Mouse (Mus musculus) hindbrain, postnatal 0 days (tissue): ENCODE data around the gene Ahdc1. TPM values are rescaled to one million over a fixed set of nuclear protein-coding genes. Genes with fewer than 3 reads are reported as not detected.
A peak's percentile ranks its signal among the peaks of the same experiment; 100 is the strongest.

Experiments used
- ATAC-seq: fragments of 200-750 bp; cut with Nextera tagmentation; 2 replicates; pipeline ENCODE4 v1.8.0; 2017; ENCODE audit warnings: mild to moderate bottlenecking, moderate TSS enrichment, moderate library complexity
- DNase-seq: peaks from one replicate; pipeline ENCODE4 v3.0.0-alpha.2; 2015; ENCODE audit warnings: low spot score
- H3K27ac ChIP-seq: fragments of 300-500 bp; sonication (generic); 2 replicates; pipeline ENCODE4 v1.5.1; 2014; ENCODE audit warnings: mild to moderate bottlenecking
- H3K27me3 ChIP-seq: fragments of 300-500 bp; sonication (generic); 2 replicates; pipeline ENCODE4 v1.6.1; 2014; ENCODE audit warnings: low read length, mixed read lengths; ENCODE audit not compliant: insufficient read depth
- H3K36me3 ChIP-seq: fragments of 300-500 bp; sonication (generic); 2 replicates; pipeline ENCODE4 v1.6.1; 2014; ENCODE audit warnings: low read length, mixed read lengths; ENCODE audit not compliant: insufficient read depth
- H3K4me1 ChIP-seq: fragments of 300-500 bp; sonication (generic); 2 replicates; pipeline ENCODE4 v1.6.1; 2014; ENCODE audit warnings: antibody characterized with exemption, low read length, mixed read lengths; ENCODE audit not compliant: insufficient read depth
- H3K4me2 ChIP-seq: fragments of 300-500 bp; sonication (generic); 2 replicates; pipeline ENCODE4 v1.6.1; 2014; ENCODE audit warnings: low read depth, mild to moderate bottlenecking, low read length, moderate library complexity, mixed read lengths
- H3K4me3 ChIP-seq: fragments of 300-500 bp; sonication (generic); 2 replicates; pipeline ENCODE4 v1.5.1; 2014; ENCODE audit warnings: low read length
- H3K9ac ChIP-seq: fragments of 300-500 bp; sonication (generic); replicated peaks from 2 replicates; pipeline ENCODE4 v1.6.1; 2014; ENCODE audit warnings: mild to moderate bottlenecking, low read length, moderate library complexity, mixed read lengths
- H3K9me3 ChIP-seq: fragments of 300-500 bp; sonication (generic); 2 replicates; pipeline ENCODE4 v1.6.1; 2016; ENCODE audit warnings: low read length, mixed read lengths
- CTCF ChIP-seq: IDR thresholded peaks from 2 replicates; pipeline ENCODE4 v1.5.1; 2016; ENCODE audit warnings: antibody characterized with exemption, control low read depth, low read depth
- WGBS: fragments of 180-500 bp; shearing (Covaris S2); extraction: QIAGEN DNeasy Blood & Tissue Kit; methylation state at CpG from one replicate; pipeline ENCODE4 v1.1.7; 2014; 5-methylcytosine and 5-hydroxymethylcytosine counted together
- polyA plus RNA-seq: library from polyadenylated mRNA; unstranded; fragments of >200 nt; fragmentation: Nextera tagmentation; extraction: Ambion mirVana; gene quantifications from 2 replicates; pipeline ENCODE4 v1.2.1, GENCODE M21; 2015
- total RNA-seq: library from RNA; depleted of rRNA; stranded (reverse); fragments of >200 nt; gene quantifications from 2 replicates; pipeline ENCODE4 v1.2.3, GENCODE M21; 2014

Ahdc1 gene
- total and polyA plus RNA-seq, 2 experiments from 2014 or later = 10.8 to 106 TPM

DNA sequence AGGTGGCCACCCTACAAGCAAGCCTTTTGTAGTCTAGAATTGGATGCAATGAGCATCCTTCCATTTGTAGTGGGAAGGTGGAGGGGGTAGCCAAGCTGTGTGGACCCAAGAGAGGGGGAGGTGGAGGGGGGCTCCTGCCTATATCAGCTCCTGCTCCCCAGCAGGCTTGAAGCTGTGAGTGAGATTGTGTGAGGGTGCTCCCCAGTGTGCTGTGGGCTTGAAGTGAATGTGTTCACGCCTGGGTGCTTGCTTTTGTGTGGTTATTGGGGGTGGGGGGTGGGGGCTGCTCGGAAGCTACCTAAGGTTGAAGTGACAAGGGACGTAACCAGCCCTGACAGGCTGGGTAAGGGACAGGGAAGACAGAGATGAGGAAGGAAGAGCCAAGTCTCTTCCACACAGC, 35.3 kb upstream of the Ahdc1 start:
- 34% methylated on average over 3 of the region's 3 CpGs for WGBS

GRCm38 (mm10) chr4:132976729-132977128, 34.3 kb upstream of the Ahdc1 start:
- ATAC-seq (no peak), DNase-seq (no peak)
- H3K4me1 ChIP-seq = peaks cover 19% of the 10 kb centered on the region
- H3K27ac ChIP-seq = no peak overlapping the region
- H3K4me3 ChIP-seq = no peak overlapping the region
- WGBS = 90% methylated on average over 6 of the region's 6 CpGs
- no peak overlapping the region for H3K4me2 ChIP-seq
- no peak for TF ChIP-seq CTCF
- H3K36me3 ChIP-seq = no peaks in the 10 kb centered on the region
- H3K9ac ChIP-seq = no peak overlapping the region
- H3K27me3 ChIP-seq = no peaks in the 10 kb centered on the region
- no peaks in the 10 kb centered on the region for H3K9me3 ChIP-seq

More for the DNA sequence above, 35.3 kb upstream of the Ahdc1 start:
- ATAC-seq = no peak
- Histone ChIP-seq H3K4me3 (no peak overlapping the region), H3K9me3 (no peaks in the 10 kb centered on the region), H3K27me3 (no peaks in the 10 kb centered on the region), H3K4me2 (no peak overlapping the region), H3K27ac (no peak overlapping the region), H3K36me3 (no peaks in the 10 kb centered on the region), H3K4me1 (peaks cover 19% of the 10 kb centered on the region), H3K9ac (no peak overlapping the region)
- no peak for DNase-seq
- TF ChIP-seq CTCF = no peak

DNA sequence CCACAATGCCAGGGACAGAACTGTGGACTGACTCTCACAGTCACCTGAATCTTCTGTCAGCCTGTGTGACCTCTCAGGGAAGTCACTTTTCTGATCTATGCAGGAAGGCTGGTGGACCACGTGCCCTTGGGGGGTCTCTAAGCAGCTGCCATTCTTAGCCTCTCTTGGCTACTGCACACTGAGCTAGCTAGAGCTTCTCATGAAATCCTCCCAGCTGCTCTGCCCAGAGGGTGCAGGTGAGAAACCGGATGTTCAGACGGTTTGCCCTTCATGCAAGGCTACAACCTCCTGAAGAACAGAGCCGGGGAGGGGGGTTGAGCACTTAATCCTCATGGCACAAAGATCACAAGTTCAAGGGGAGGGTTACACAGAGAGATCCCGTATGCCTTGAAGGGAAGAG, 33.5 kb upstream of the Ahdc1 start:
- TF ChIP-seq CTCF = no peak
- DNase-seq = no peak
- no peak overlapping the region for H3K4me2 ChIP-seq
- 45% methylated on average over 5 of the region's 5 CpGs for WGBS
- H3K36me3 ChIP-seq = no peaks in the 10 kb centered on the region
- H3K27ac ChIP-seq = no peak overlapping the region
- H3K9ac ChIP-seq = no peak overlapping the region
- H3K27me3 ChIP-seq = no peaks in the 10 kb centered on the region
- H3K4me1 ChIP-seq = peaks cover 19% of the 10 kb centered on the region
- no peaks in the 10 kb centered on the region for H3K9me3 ChIP-seq
- ATAC-seq = no peak
- no peak overlapping the region for H3K4me3 ChIP-seq

GRCm38 (mm10) chr4:132979186-132979585, 31.9 kb upstream of the Ahdc1 start:
- Histone ChIP-seq H3K9ac (no peak overlapping the region), H3K4me1 (peaks cover 19% of the 10 kb centered on the region), H3K27ac (no peak overlapping the region), H3K36me3 (no peaks in the 10 kb centered on the region), H3K9me3 (no peaks in the 10 kb centered on the region), H3K27me3 (no peaks in the 10 kb centered on the region), H3K4me2 (no peak overlapping the region), H3K4me3 (no peak overlapping the region)
- 46% methylated on average over 2 of the region's 2 CpGs for WGBS
- TF ChIP-seq CTCF = no peak
- DNase-seq (no peak), ATAC-seq (no peak)

DNA sequence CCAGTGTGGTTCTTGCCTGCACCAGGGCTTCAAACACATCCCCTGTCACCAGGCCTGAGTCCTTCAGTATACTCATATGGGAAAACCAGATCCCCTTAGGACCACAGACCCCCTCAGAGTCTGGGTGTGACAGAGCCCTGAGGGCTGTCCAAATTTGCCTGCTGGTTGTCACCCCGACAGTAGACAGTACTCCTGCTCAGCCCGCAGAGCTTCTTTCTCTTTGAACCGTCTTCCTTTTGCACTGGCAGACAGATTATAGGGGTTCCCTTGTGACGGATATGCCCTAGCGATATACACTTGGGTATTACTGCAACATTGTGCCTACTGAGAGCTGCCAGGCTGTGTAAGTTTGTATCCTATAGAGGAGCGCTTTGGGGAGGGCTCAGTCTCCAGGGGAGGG, 29.4 kb upstream of the Ahdc1 start:
- H3K9ac ChIP-seq = no peak overlapping the region
- no peaks in the 10 kb centered on the region for H3K36me3 ChIP-seq
- no peaks in the 10 kb centered on the region for H3K9me3 ChIP-seq
- H3K27me3 ChIP-seq = no peaks in the 10 kb centered on the region
- no peak for TF ChIP-seq CTCF
- no peak for ATAC-seq
- H3K4me2 ChIP-seq = no peak overlapping the region
- peaks cover 5% of the 10 kb centered on the region; the same call in 1 of the 2 replicates for H3K4me1 ChIP-seq
- WGBS = 70% methylated on average over 6 of the region's 6 CpGs
- H3K27ac ChIP-seq = no peak overlapping the region
- DNase-seq = no peak
- H3K4me3 ChIP-seq = no peak overlapping the region

- DNase-seq (no peak), ATAC-seq (no peak)
- no peak overlapping the region for H3K9ac ChIP-seq
- H3K27me3 ChIP-seq = no peaks in the 10 kb centered on the region
- no peak overlapping the region for H3K4me3 ChIP-seq
- no peaks in the 10 kb centered on the region for H3K36me3 ChIP-seq
- no peaks in the 10 kb centered on the region for H3K9me3 ChIP-seq
- no peak overlapping the region for H3K4me2 ChIP-seq
- 57% methylated on average over 6 of the region's 6 CpGs for WGBS
- no peak for TF ChIP-seq CTCF
- H3K27ac ChIP-seq = no peak overlapping the region
- H3K4me1 ChIP-seq = peaks cover 5% of the 10 kb centered on the region; the same call in 1 of the 2 replicates
Observed at GRCm38 (mm10) chr4:132982999-132983398, 28.1 kb upstream of the Ahdc1 start.

DNA sequence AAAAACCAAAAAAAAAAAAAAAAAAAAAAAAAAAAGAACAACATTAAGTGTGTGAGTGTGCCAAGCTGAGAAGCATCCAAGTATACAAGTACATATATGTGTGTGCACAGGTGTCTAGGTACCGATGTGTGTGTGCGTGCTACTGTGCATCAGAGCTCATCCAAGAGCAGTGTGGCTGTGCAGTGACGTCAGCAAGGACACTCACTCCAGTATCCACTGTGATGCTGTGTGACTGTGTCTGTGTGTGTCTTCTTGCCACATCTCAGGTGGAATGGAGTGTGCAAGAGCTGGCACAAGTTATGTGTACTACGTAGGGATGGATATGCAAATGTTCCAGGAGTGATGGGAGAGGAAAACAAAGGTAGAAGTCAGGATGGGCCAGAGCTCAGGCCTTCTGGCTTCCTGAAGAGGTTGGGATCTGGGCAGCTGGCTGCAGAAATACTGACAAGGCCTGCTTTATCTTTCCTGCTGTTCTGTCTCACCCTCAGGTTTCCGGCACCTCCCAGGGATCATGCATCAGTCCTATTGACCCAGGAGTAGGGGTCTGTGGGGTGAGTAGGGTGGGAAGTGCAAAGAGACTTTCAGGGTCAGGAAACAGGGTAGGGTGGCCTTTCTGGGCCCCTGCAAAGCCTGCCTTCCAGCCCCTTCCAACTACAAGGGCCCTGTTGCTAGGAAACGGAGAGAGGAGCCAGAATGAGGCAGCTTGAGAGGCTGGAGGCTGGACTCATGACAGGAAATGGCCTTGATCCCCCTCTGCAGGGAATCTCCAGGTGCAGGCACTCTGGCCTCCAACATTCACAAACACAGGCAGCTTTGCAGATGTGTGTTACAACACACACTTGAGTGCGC, 27.2 kb upstream of the Ahdc1 start:
- WGBS = 44% methylated on average over 7 of the region's 7 CpGs
- Histone ChIP-seq H3K9ac (no peak overlapping the region), H3K4me3 (no peak overlapping the region), H3K9me3 (no peaks in the 10 kb centered on the region), H3K4me2 (no peak overlapping the region), H3K27ac (peak overlapping the region; percentile 67), H3K27me3 (no peaks in the 10 kb centered on the region), H3K36me3 (no peaks in the 10 kb centered on the region), H3K4me1 (peaks cover 5% of the 10 kb centered on the region; the same call in 1 of the 2 replicates)
- ATAC-seq = peak; percentile 84
- DNase-seq = peak; percentile 83
- TF ChIP-seq CTCF = no peak
